Mouse (Mus musculus) forebrain, embryonic 11.5 days (tissue): Measurements from ENCODE around the gene Trim24. TPM values are rescaled to one million over a fixed set of nuclear protein-coding genes. Genes with fewer than 3 reads are reported as not detected.
"Not testable (repeated sequence)": the region's sequence is repeated elsewhere in the genome, so short reads cannot be mapped to it uniquely, and the experiment has no call there.

ENCODE experiments used
- ATAC-seq: fragments of 200-750 bp; cut with Nextera tagmentation; replicated peaks from 2 replicates; pipeline ENCODE4 v1.8.0; 2017; ENCODE audit warnings: moderate TSS enrichment; ENCODE audit not compliant: low FRiP score
- DNase-seq: peaks from one replicate; pipeline ENCODE4 v3.0.0-alpha.2; 2017; ENCODE audit warnings: low spot score
- H3K27ac ChIP-seq: fragments of 300-500 bp; sonication (generic); 2 replicates; pipeline ENCODE4 v1.5.1; 2014; ENCODE audit warnings: low read depth, low read length
- H3K27me3 ChIP-seq: fragments of 300-500 bp; sonication (generic); 2 replicates; pipeline ENCODE4 v1.6.1; 2014; ENCODE audit warnings: mild to moderate bottlenecking, low read length, mixed read lengths; ENCODE audit not compliant: control insufficient read depth, insufficient read depth
- H3K36me3 ChIP-seq: fragments of 300-500 bp; sonication (generic); 2 replicates; pipeline ENCODE4 v1.6.1; 2014; ENCODE audit warnings: mild to moderate bottlenecking, low read length, moderate library complexity, mixed read lengths; ENCODE audit not compliant: control insufficient read depth, insufficient read depth
- H3K4me1 ChIP-seq: fragments of 300-500 bp; sonication (generic); replicated peaks from 2 replicates; pipeline ENCODE4 v1.6.1; 2014; ENCODE audit warnings: low read length, mixed read lengths; ENCODE audit not compliant: control insufficient read depth, insufficient read depth
- H3K4me2 ChIP-seq: fragments of 300-500 bp; sonication (generic); 2 replicates; pipeline ENCODE4 v1.6.1; 2014; ENCODE audit warnings: low read depth, mild to moderate bottlenecking, low read length, moderate library complexity, mixed read lengths; ENCODE audit not compliant: severe bottlenecking
- H3K4me3 ChIP-seq: fragments of 300-500 bp; sonication (generic); 2 replicates; pipeline ENCODE4 v1.5.1; 2014; ENCODE audit warnings: low read depth, low read length
- H3K9ac ChIP-seq: fragments of 300-500 bp; sonication (generic); 2 replicates; pipeline ENCODE4 v1.6.1; 2014; ENCODE audit warnings: low read length
- H3K9me3 ChIP-seq: fragments of 300-500 bp; sonication (generic); 2 replicates; pipeline ENCODE4 v1.6.1; 2016; ENCODE audit warnings: low read length, mixed read lengths; ENCODE audit not compliant: control insufficient read depth
- WGBS: fragments of 180-500 bp; shearing (Covaris S2); extraction: QIAGEN DNeasy Blood & Tissue Kit; methylation state at CpG from one replicate; pipeline ENCODE4 v1.1.7; 2014; 5-methylcytosine and 5-hydroxymethylcytosine counted together
- polyA plus RNA-seq: library from polyadenylated mRNA; unstranded; fragments of >200 nt; fragmentation: Nextera tagmentation; extraction: Ambion mirVana; gene quantifications from 2 replicates; pipeline ENCODE4 v1.2.1, GENCODE M21; 2014

Gene Trim24
- polyA plus RNA-seq, 1 experiment from 2014 or later: 39.9 TPM

- H3K27me3 ChIP-seq, H3K4me2 ChIP-seq, H3K9ac ChIP-seq, H3K4me1 ChIP-seq, H3K36me3 ChIP-seq, H3K4me3 ChIP-seq, H3K9me3 ChIP-seq, DNase-seq, H3K27ac ChIP-seq, ATAC-seq: not testable (repeated sequence)
- WGBS: 85% methylated on average over 2 of the region's 2 CpGs
Observed at GRCm38 (mm10) chr6:37836951-37837565, 33.6 kb upstream of the Trim24 start.

- Histone ChIP-seq H3K27me3 (no peaks in the 10 kb centered on the region), H3K9me3 (no peaks in the 10 kb centered on the region), H3K4me2 (no peak overlapping the region), H3K27ac (no peak overlapping the region), H3K4me1 (no peaks in the 10 kb centered on the region), H3K4me3 (no peak overlapping the region), H3K9ac (no peak overlapping the region), H3K36me3 (no peaks in the 10 kb centered on the region)
- 89% methylated on average over 5 of the region's 5 CpGs for WGBS
- ATAC-seq (no peak), DNase-seq (no peak)
Observed at GRCm38 (mm10) chr6:37842779-37843605, 27.6 kb upstream of the Trim24 start.

- WGBS: 92% methylated on average over 8 of the region's 8 CpGs
- DNase-seq (no peak), ATAC-seq (no peak)
- Histone ChIP-seq H3K4me3 (no peak overlapping the region), H3K4me1 (no peaks in the 10 kb centered on the region), H3K4me2 (no peak overlapping the region), H3K27ac (no peak overlapping the region), H3K27me3 (no peaks in the 10 kb centered on the region), H3K9me3 (no peaks in the 10 kb centered on the region; the same call in 1 of the 2 replicates), H3K36me3 (no peaks in the 10 kb centered on the region), H3K9ac (no peak overlapping the region)
Observed at GRCm38 (mm10) chr6:37843647-37844273, 26.9 kb upstream of the Trim24 start.

- DNase-seq, ATAC-seq, H3K36me3 ChIP-seq, H3K27ac ChIP-seq, H3K9ac ChIP-seq, H3K4me3 ChIP-seq, H3K4me2 ChIP-seq, H3K4me1 ChIP-seq, H3K9me3 ChIP-seq, H3K27me3 ChIP-seq: not testable (repeated sequence)
- WGBS: 88% methylated on average over 6 of the region's 6 CpGs
Observed at GRCm38 (mm10) chr6:37844947-37845346, 25.7 kb upstream of the Trim24 start.

- ATAC-seq, H3K27me3 ChIP-seq, H3K4me1 ChIP-seq, H3K4me2 ChIP-seq, H3K36me3 ChIP-seq, H3K4me3 ChIP-seq, DNase-seq, H3K27ac ChIP-seq, H3K9me3 ChIP-seq, H3K9ac ChIP-seq: not testable (repeated sequence)
- 89% methylated on average over 4 of the region's 4 CpGs for WGBS
Observed at GRCm38 (mm10) chr6:37847531-37847930, 23.1 kb upstream of the Trim24 start.

GRCm38 (mm10) chr6:37851352-37851751 lies 19.3 kb upstream of the Trim24 start:
- Histone ChIP-seq H3K9ac (no peak overlapping the region), H3K9me3 (no peaks in the 10 kb centered on the region; the same call in 1 of the 2 replicates), H3K27me3 (no peaks in the 10 kb centered on the region), H3K4me2 (no peak overlapping the region), H3K4me1 (no peaks in the 10 kb centered on the region), H3K4me3 (no peak overlapping the region), H3K27ac (no peak overlapping the region), H3K36me3 (no peaks in the 10 kb centered on the region)
- DNase-seq: no peak
- WGBS: 93% methylated on average over 2 of the region's 2 CpGs
- no peak for ATAC-seq

GRCm38 (mm10) chr6:37853289-37853688 lies 17.3 kb upstream of the Trim24 start:
- Histone ChIP-seq H3K36me3 (no peaks in the 10 kb centered on the region), H3K4me3 (no peak overlapping the region), H3K4me2 (no peak overlapping the region), H3K9me3 (no peaks in the 10 kb centered on the region; the same call in 1 of the 2 replicates), H3K27ac (no peak overlapping the region), H3K4me1 (no peaks in the 10 kb centered on the region), H3K9ac (no peak overlapping the region), H3K27me3 (no peaks in the 10 kb centered on the region)
- WGBS: 96% methylated on average over 2 of the region's 2 CpGs
- no peak for DNase-seq
- no peak for ATAC-seq

GRCm38 (mm10) chr6:37855384-37855783 lies 15.2 kb upstream of the Trim24 start:
- H3K9ac ChIP-seq: no peak overlapping the region
- H3K4me3 ChIP-seq: no peak overlapping the region
- H3K4me1 ChIP-seq: no peaks in the 10 kb centered on the region
- no peak overlapping the region for H3K4me2 ChIP-seq
- no peak for ATAC-seq
- no peak overlapping the region for H3K27ac ChIP-seq
- H3K9me3 ChIP-seq: no peaks in the 10 kb centered on the region
- no peak for DNase-seq
- 91% methylated on average over 2 of the region's 2 CpGs for WGBS
- H3K27me3 ChIP-seq: no peaks in the 10 kb centered on the region
- H3K36me3 ChIP-seq: no peaks in the 10 kb centered on the region
